Mouse (Mus musculus): Measurements from ENCODE around the gene Gm42957. TPM values are rescaled to one million over a fixed set of nuclear protein-coding genes. Genes with fewer than 3 reads are reported as not detected.

Gm42957 gene
- total RNA-seq, 2 experiments from 2014 or later = 0.17 to 0.66 TPM

GRCm38 (mm10) chr3:96696766-96697732 is 61.8 kb downstream of the Gm42957 start:
- intact Hi-C loops (cut with DNase I) = loop anchor here (2.0 kb wide), 1 partner anchor 26 kb away; the partner anchor contains the start of gene Ankrd35
- peak; percentile 85 to 88 for DNase-seq (ENCODE audit: low spot score in 2 of 2)

- peak; percentile 32 for DNase-seq (ENCODE audit: low spot score in 2 of 2)
- intact Hi-C loops (cut with DNase I) = no loop called here
Measured at GRCm38 (mm10) chr3:96698993-96699690, 63.9 kb downstream of the Gm42957 start.

GRCm38 (mm10) chr3:96700376-96700775 is 65.1 kb downstream of the Gm42957 start:
- no peak for DNase-seq (ENCODE audit: low spot score in 2 of 2)
- intact Hi-C loops (cut with DNase I) = loop anchor here (10.0 kb wide), 1 partner anchor 156 kb away; no protein-coding TSS in a partner anchor

GRCm38 (mm10) chr3:96701003-96701402 is 65.7 kb downstream of the Gm42957 start:
- intact Hi-C loops (cut with DNase I) = loop anchor here (10.0 kb wide), 1 partner anchor 156 kb away; no protein-coding TSS in a partner anchor
- no peak for DNase-seq (ENCODE audit: low spot score in 2 of 2)

Other genes with a start within 250 kb of the Gm42957 start
- gene BC107364, start 183.2 kb upstream of the Gm42957 start, total RNA-seq (2021) = not detected
- 1 to 10 TPM in 1 of 2 experiments, under 1 TPM in 1; 0.77 to 2.1 TPM for gene Hfe2, start 110.3 kb upstream of the Gm42957 start, total RNA-seq (2021)
- gene Txnip, start 77.5 kb upstream of the Gm42957 start, total RNA-seq (2021) = 10 to 100 TPM; 19.5 to 21.8 TPM
- not detected for gene Gm16253, start 58.5 kb upstream of the Gm42957 start, total RNA-seq (2021)
- gene Polr3gl, start 41.3 kb upstream of the Gm42957 start, total RNA-seq (2021) = 10 to 100 TPM; 22.5 to 29.9 TPM
- gene Ankrd34a, start 38.8 kb upstream of the Gm42957 start, total RNA-seq (2021) = 10 to 100 TPM; 68.9 to 75.7 TPM
- 10 to 100 TPM; 17.3 to 18.3 TPM for gene Lix1l, start 34.3 kb upstream of the Gm42957 start, total RNA-seq (2021)
- 10 to 100 TPM; 37.4 to 43.7 TPM for gene Rbm8a, start 5.5 kb upstream of the Gm42957 start, total RNA-seq (2021)
- 10 to 100 TPM; 56.1 to 57.1 TPM for gene Pex11b, start 98 bp upstream of the Gm42957 start, total RNA-seq (2021)
- 1 to 10 TPM; 1.2 to 3.2 TPM for gene Itga10, start 10.1 kb downstream of the Gm42957 start, total RNA-seq (2021)
- 1 to 10 TPM; 7.5 to 8.1 TPM for gene Ankrd35, start 34.7 kb downstream of the Gm42957 start, total RNA-seq (2021)
- 10 to 100 TPM; 23.9 to 24.3 TPM for gene Pias3, start 60.9 kb downstream of the Gm42957 start, total RNA-seq (2021)
- gene Nudt17, start 73.1 kb downstream of the Gm42957 start, total RNA-seq (2021) = 1 to 10 TPM; 9.0 to 9.8 TPM
- gene Polr3c, start 92.2 kb downstream of the Gm42957 start, total RNA-seq (2021) = 10 to 100 TPM; 24.1 to 28.0 TPM
- gene Rnf115, start 92.2 kb downstream of the Gm42957 start, total RNA-seq (2021) = 10 to 100 TPM; 66.4 to 66.7 TPM
- under 1 TPM; 0.15 to 0.34 TPM for gene Pdzk1, start 193.8 kb downstream of the Gm42957 start, total RNA-seq (2021)
- not detected for gene Cd160, start 193.9 kb downstream of the Gm42957 start, total RNA-seq (2021)